Mouse (Mus musculus) liver, embryonic 15.5 days (tissue): ENCODE measurements around the gene Ttll8. TPM values are rescaled to one million over a fixed set of nuclear protein-coding genes. Genes with fewer than 3 reads are reported as not detected.

Source experiments
- ATAC-seq: fragments of 200-750 bp; cut with Nextera tagmentation; 2 replicates; pipeline ENCODE4 v1.8.0; 2017; ENCODE audit warnings: moderate number of reproducible peaks, mild to moderate bottlenecking, moderate library complexity; ENCODE audit not compliant: insufficient read depth
- H3K27ac ChIP-seq: fragments of 300-500 bp; sonication (generic); replicated peaks from 2 replicates; pipeline ENCODE4 v1.5.1; 2015; ENCODE audit warnings: mild to moderate bottlenecking, inconsistent platforms
- H3K27me3 ChIP-seq: fragments of 300-500 bp; sonication (generic); 2 replicates; pipeline ENCODE4 v1.6.1; 2015; ENCODE audit warnings: mild to moderate bottlenecking, inconsistent platforms
- H3K36me3 ChIP-seq: fragments of 300-500 bp; sonication (generic); replicated peaks from 2 replicates; pipeline ENCODE4 v1.6.1; 2015; ENCODE audit warnings: moderate library complexity, mild to moderate bottlenecking, inconsistent platforms
- H3K4me1 ChIP-seq: fragments of 300-500 bp; sonication (generic); replicated peaks from 2 replicates; pipeline ENCODE4 v1.6.1; 2015; ENCODE audit warnings: inconsistent platforms
- H3K4me2 ChIP-seq: fragments of 300-500 bp; sonication (generic); 2 replicates; pipeline ENCODE4 v1.6.1; 2015; ENCODE audit warnings: moderate library complexity, mild to moderate bottlenecking, inconsistent platforms
- H3K4me3 ChIP-seq: fragments of 300-500 bp; sonication (generic); replicated peaks from 2 replicates; pipeline ENCODE4 v1.5.1; 2015; ENCODE audit warnings: mild to moderate bottlenecking, inconsistent platforms
- H3K9ac ChIP-seq: fragments of 300-500 bp; sonication (generic); 2 replicates; pipeline ENCODE4 v1.6.1; 2015; ENCODE audit warnings: moderate library complexity, mild to moderate bottlenecking, inconsistent platforms
- H3K9me3 ChIP-seq: fragments of 300-500 bp; sonication (generic); replicated peaks from 2 replicates; pipeline ENCODE4 v1.6.1; 2016; ENCODE audit warnings: inconsistent platforms
- WGBS: fragments of 180-500 bp; shearing (Covaris S2); methylation state at CpG from one replicate; pipeline ENCODE4 v1.1.7; 2015; ENCODE audit warnings: mixed read lengths; ENCODE audit not compliant: insufficient replicate concordance; 5-methylcytosine and 5-hydroxymethylcytosine counted together
- polyA plus RNA-seq: library from polyadenylated mRNA; unstranded; fragments of >200 nt; fragmentation: Nextera tagmentation; extraction: Ambion mirVana; gene quantifications from 2 replicates; pipeline ENCODE4 v1.2.1, GENCODE M21; 2015

The Ttll8 gene
- not detected in 2 replicates for polyA plus RNA-seq

- no peaks in the 10 kb centered on the region for H3K4me1 ChIP-seq
- H3K9me3 ChIP-seq = no peaks in the 10 kb centered on the region
- H3K27ac ChIP-seq = no peak within 1 kb of the TSS
- H3K27me3 ChIP-seq = peaks cover 37% of the 10 kb centered on the region
- no peak within 1 kb of the TSS for H3K9ac ChIP-seq
- no peaks in the 10 kb centered on the region for H3K36me3 ChIP-seq
- peak within 1 kb of the TSS; percentile 54 for H3K4me2 ChIP-seq
- no peak for ATAC-seq
- WGBS = 6% methylated on average over 53 of the region's 53 CpGs
- H3K4me3 ChIP-seq = peak within 1 kb of the TSS; percentile 14; the same call in 1 of the 2 replicates
Measured at GRCm38 (mm10) chr15:88954368-88955072, at the start of gene Ttll8. TSS of gene Ttll8 (minus strand) at chr15:88954418.

GRCm38 (mm10) chr15:89001245-89001644 lies 47.0 kb upstream of the Ttll8 start:
- no peak for ATAC-seq

GRCm38 (mm10) chr15:89000367-89000766 lies 46.1 kb upstream of the Ttll8 start:
- Histone ChIP-seq H3K36me3 (no peaks in the 10 kb centered on the region), H3K9me3 (no peaks in the 10 kb centered on the region), H3K4me1 (no peaks in the 10 kb centered on the region), H3K9ac (no peak overlapping the region), H3K27ac (no peak overlapping the region), H3K4me3 (no peak overlapping the region), H3K27me3 (no peaks in the 10 kb centered on the region), H3K4me2 (no peak overlapping the region)
- WGBS = 41% methylated on average over 2 of the region's 2 CpGs
- ATAC-seq = no peak

More at GRCm38 (mm10) chr15:89001245-89001644, 47.0 kb upstream of the Ttll8 start:
- Histone ChIP-seq H3K27ac (no peak overlapping the region), H3K9me3 (no peaks in the 10 kb centered on the region), H3K4me2 (no peak overlapping the region), H3K27me3 (no peaks in the 10 kb centered on the region), H3K9ac (no peak overlapping the region), H3K4me3 (no peak overlapping the region), H3K4me1 (no peaks in the 10 kb centered on the region), H3K36me3 (no peaks in the 10 kb centered on the region)
- 53% methylated on average over 3 of the region's 3 CpGs for WGBS

- ATAC-seq = no peak
- H3K9ac ChIP-seq = no peak overlapping the region
- H3K4me2 ChIP-seq = no peak overlapping the region
- 46% methylated on average over 2 of the region's 2 CpGs for WGBS
- H3K4me1 ChIP-seq = no peaks in the 10 kb centered on the region
- no peaks in the 10 kb centered on the region for H3K27me3 ChIP-seq
- H3K36me3 ChIP-seq = no peaks in the 10 kb centered on the region
- H3K4me3 ChIP-seq = no peak overlapping the region
- H3K27ac ChIP-seq = no peak overlapping the region
- no peaks in the 10 kb centered on the region for H3K9me3 ChIP-seq
Measured at GRCm38 (mm10) chr15:88999124-88999523, 44.9 kb upstream of the Ttll8 start.

- 55% methylated on average over 8 of the region's 8 CpGs for whole genome bisulfite sequencing
Measured at GRCm38 (mm10) chr15:88998636-88999035, 44.4 kb upstream of the Ttll8 start.

GRCm38 (mm10) chr15:88989236-88989635 lies 35.0 kb upstream of the Ttll8 start:
- H3K27me3 ChIP-seq = no peaks in the 10 kb centered on the region
- H3K27ac ChIP-seq = no peak overlapping the region
- H3K4me3 ChIP-seq = no peak overlapping the region
- WGBS = 18% methylated on average over 2 of the region's 2 CpGs
- ATAC-seq = no peak
- no peaks in the 10 kb centered on the region for H3K4me1 ChIP-seq
- no peaks in the 10 kb centered on the region for H3K36me3 ChIP-seq
- no peak overlapping the region for H3K9ac ChIP-seq
- H3K4me2 ChIP-seq = no peak overlapping the region
- no peaks in the 10 kb centered on the region for H3K9me3 ChIP-seq

More at GRCm38 (mm10) chr15:88998636-88999035, 44.4 kb upstream of the Ttll8 start:
- Histone ChIP-seq H3K4me3 (no peak overlapping the region), H3K9ac (no peak overlapping the region), H3K4me2 (no peak overlapping the region), H3K4me1 (no peaks in the 10 kb centered on the region), H3K36me3 (no peaks in the 10 kb centered on the region), H3K27me3 (no peaks in the 10 kb centered on the region), H3K9me3 (no peaks in the 10 kb centered on the region), H3K27ac (no peak overlapping the region)
- no peak for ATAC-seq

- H3K36me3 ChIP-seq = no peaks in the 10 kb centered on the region
- no peak for ATAC-seq
- H3K4me1 ChIP-seq = no peaks in the 10 kb centered on the region
- H3K4me2 ChIP-seq = no peak within 1 kb of the TSS
- no peaks in the 10 kb centered on the region for H3K9me3 ChIP-seq
- no peak within 1 kb of the TSS for H3K27ac ChIP-seq
- no peaks in the 10 kb centered on the region for H3K27me3 ChIP-seq
- no peak within 1 kb of the TSS for H3K9ac ChIP-seq
- no peak within 1 kb of the TSS for H3K4me3 ChIP-seq
- 84% methylated on average over 31 of the region's 31 CpGs for WGBS
Measured at GRCm38 (mm10) chr15:88982534-88983079, 28.4 kb upstream of the Ttll8 start, which contains the start of gene Mov10l1. TSS of gene Mov10l1 (plus strand) at chr15:88982909.

- Histone ChIP-seq H3K9ac (no peak overlapping the region), H3K4me1 (no peaks in the 10 kb centered on the region), H3K36me3 (no peaks in the 10 kb centered on the region), H3K27me3 (no peaks in the 10 kb centered on the region), H3K4me2 (no peak overlapping the region), H3K4me3 (no peak overlapping the region), H3K9me3 (no peaks in the 10 kb centered on the region), H3K27ac (no peak overlapping the region)
- WGBS = 35% methylated on average over 3 of the region's 3 CpGs
- no peak for ATAC-seq
Measured at GRCm38 (mm10) chr15:88979138-88979446, 24.9 kb upstream of the Ttll8 start.

- H3K4me1 ChIP-seq = no peaks in the 10 kb centered on the region
- H3K4me3 ChIP-seq = no peak within 1 kb of the TSS
- H3K27ac ChIP-seq = no peak within 1 kb of the TSS
- no peaks in the 10 kb centered on the region for H3K9me3 ChIP-seq
- no peak for ATAC-seq
- no peak within 1 kb of the TSS for H3K4me2 ChIP-seq
- H3K27me3 ChIP-seq = no peaks in the 10 kb centered on the region
- H3K36me3 ChIP-seq = no peaks in the 10 kb centered on the region
- WGBS = 66% methylated on average over 10 of the region's 10 CpGs
- no peak within 1 kb of the TSS for H3K9ac ChIP-seq
Measured at GRCm38 (mm10) chr15:88978281-88979137, 24.3 kb upstream of the Ttll8 start, which contains the start of gene Mlc1. TSS of gene Mlc1 (minus strand) at chr15:88979007.

GRCm38 (mm10) chr15:88972300-88972699 lies 18.1 kb upstream of the Ttll8 start:
- ATAC-seq = no peak
- H3K4me2 ChIP-seq = no peak overlapping the region
- H3K4me1 ChIP-seq = no peaks in the 10 kb centered on the region
- H3K4me3 ChIP-seq = no peak overlapping the region
- H3K27me3 ChIP-seq = no peaks in the 10 kb centered on the region
- H3K9ac ChIP-seq = no peak overlapping the region
- no peak overlapping the region for H3K27ac ChIP-seq
- 64% methylated on average over 4 of the region's 4 CpGs for WGBS
- no peaks in the 10 kb centered on the region for H3K36me3 ChIP-seq
- no peaks in the 10 kb centered on the region for H3K9me3 ChIP-seq

GRCm38 (mm10) chr15:88964070-88964578 lies 9.9 kb upstream of the Ttll8 start:
- no peak overlapping the region for H3K9ac ChIP-seq
- H3K27ac ChIP-seq = no peak overlapping the region
- H3K36me3 ChIP-seq = no peaks in the 10 kb centered on the region
- no peaks in the 10 kb centered on the region for H3K4me1 ChIP-seq
- H3K4me3 ChIP-seq = no peak overlapping the region
- peak; percentile 62 for ATAC-seq
- no peak overlapping the region for H3K4me2 ChIP-seq
- H3K27me3 ChIP-seq = no peaks in the 10 kb centered on the region
- WGBS = 60% methylated on average over 2 of the region's 2 CpGs
- no peaks in the 10 kb centered on the region for H3K9me3 ChIP-seq
